Mouse (Mus musculus) 416B (cell line): ENCODE results near the gene 5730596B20Rik.

Experiments used
- DNase-seq: peaks from one replicate; pipeline ENCODE4 v3.0.0; 2011; ENCODE audit warnings: low read depth

Gene 5730596B20Rik

GRCm38 (mm10) chr6:52213119-52213986 is 36.1 kb downstream of the 5730596B20Rik start, which contains the start of the genes Hoxa3 and Gm28308:
TSS of gene Hoxa3 (minus strand) at chr6:52213336.
TSS of gene Gm28308 (minus strand) at chr6:52213339.
- no peak for DNase-seq

GRCm38 (mm10) chr6:52214271-52214670 is 37.0 kb downstream of the 5730596B20Rik start:
- DNase-seq, result peak; percentile 13

- DNase-seq, result no peak
Observed at GRCm38 (mm10) chr6:52215070-52215469, 37.8 kb downstream of the 5730596B20Rik start.

GRCm38 (mm10) chr6:52215771-52216535 is 38.7 kb downstream of the 5730596B20Rik start:
- DNase-seq, result no peak

- no peak for DNase-seq
Observed at GRCm38 (mm10) chr6:52216691-52217458, 39.6 kb downstream of the 5730596B20Rik start.

GRCm38 (mm10) chr6:52217459-52217768 is 40.1 kb downstream of the 5730596B20Rik start:
- DNase-seq, result no peak

GRCm38 (mm10) chr6:52217895-52218642 is 40.8 kb downstream of the 5730596B20Rik start:
- no peak for DNase-seq

- DNase-seq, result no peak
Observed at GRCm38 (mm10) chr6:52218643-52219215, 41.4 kb downstream of the 5730596B20Rik start.

- DNase-seq, result no peak
Observed at GRCm38 (mm10) chr6:52219234-52219942, 42.1 kb downstream of the 5730596B20Rik start.

- DNase-seq, result no peak
Observed at GRCm38 (mm10) chr6:52220003-52220864, 42.9 kb downstream of the 5730596B20Rik start.

- DNase-seq, result no peak
Observed at GRCm38 (mm10) chr6:52220865-52221310, 43.6 kb downstream of the 5730596B20Rik start.

GRCm38 (mm10) chr6:52221337-52221992 is 44.2 kb downstream of the 5730596B20Rik start, which contains the start of gene Hoxa7:
TSS of gene Hoxa7 (minus strand) at chr6:52221854.
- peak; percentile 86 for DNase-seq

GRCm38 (mm10) chr6:52221993-52222685 is 44.8 kb downstream of the 5730596B20Rik start:
- DNase-seq, result no peak

- no peak for DNase-seq
Observed at GRCm38 (mm10) chr6:52222729-52223128, 45.4 kb downstream of the 5730596B20Rik start.

- DNase-seq, result no peak
Observed at GRCm38 (mm10) chr6:52223939-52224760, 46.9 kb downstream of the 5730596B20Rik start.

GRCm38 (mm10) chr6:52224895-52225611 is 47.8 kb downstream of the 5730596B20Rik start:
- no peak for DNase-seq
